Mouse (Mus musculus): ENCODE measurements around the gene Crtac1.

DNA sequence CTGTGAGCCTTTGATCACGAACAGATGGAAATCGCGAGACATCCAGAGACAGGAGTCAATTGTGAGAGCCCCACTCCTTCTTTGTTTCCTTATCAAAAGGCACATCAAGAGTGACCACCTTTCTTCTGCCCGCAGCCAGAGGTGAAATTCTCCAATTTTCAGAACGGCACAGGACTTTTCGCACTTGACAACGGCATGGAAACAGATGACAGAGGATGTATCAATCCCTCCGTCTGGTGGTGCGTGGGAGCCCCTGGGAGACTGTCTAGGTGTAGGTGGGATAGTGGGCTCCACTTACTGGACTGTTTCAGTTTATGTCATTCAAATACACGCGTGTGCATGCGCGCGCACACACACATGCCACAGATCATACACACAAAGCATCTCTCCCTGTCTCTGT lies 42.0 kb downstream of the Crtac1 start:
- TF ChIP-seq TCF12 (IDR thresholded peaks at IDR 0.05; ENCODE audit: low read depth, low read length) (no peak), TBP (IDR thresholded peaks at IDR 0.05; ENCODE audit: low read depth, low read length) (no peak), EP300 (IDR thresholded peaks at IDR 0.05; ENCODE audit: low read depth in 1 of 2, low read length in 2 of 2) (no peak), MXI1 (IDR thresholded peaks at IDR 0.05; ENCODE audit: low read depth, low read length) (no peak), USF1 (IDR thresholded peaks at IDR 0.05; ENCODE audit: low read depth, low read length) (no peak), E2F4 (IDR thresholded peaks at IDR 0.05; ENCODE audit: borderline replicate concordance, low read depth, low read length) (no peak), ZMIZ1 (IDR thresholded peaks at IDR 0.05; ENCODE audit: low read depth, low read length) (no peak), GATA1 (IDR thresholded peaks at IDR 0.05; ENCODE audit: low read depth, low read length) (no peak), NRF1 (IDR thresholded peaks at IDR 0.05; ENCODE audit: insufficient read depth, low read depth, low read length, poor library complexity, severe bottlenecking) (no peak), POLR2AphosphoS5 (IDR thresholded peaks at IDR 0.05; ENCODE audit: borderline replicate concordance, low read depth, low read length) (no peak), CTCF (IDR thresholded peaks at IDR 0.05 in 2 of 3, conservative IDR thresholded peaks at IDR 0.05 in 1 of 3; ENCODE audit: control insufficient read depth in 1 of 3, insufficient read depth in 1 of 3, low read depth in 2 of 3, low read length in 3 of 3, poor library complexity in 1 of 3, severe bottlenecking in 1 of 3) (no peak)

Measured in MEL (cell line).